9 mouse cellular contexts compared by ENCODE assay signal in genomic region chr17:13657656-13658292, GRCm38 (mm10).
DNase-seq lines count a peak whose midpoint lies in the region; ATAC-seq and TF ChIP-seq lines count a peak whose summit lies in the region.
"Had no signal": no experiment of that assay in that cellular context is flagged by ENCODE, and none has a peak within 500 bp of the region (broad histone marks: within the 10 kb centered on the region; RNA-seq: fewer than 3 reads in every experiment).

No protein-coding gene starts in this region.

- peaks cover 3 to 15% of the 10 kb centered on the region in 2 experiments; a peak in 3 of 4 replicates for H3K4me1 ChIP-seq in ES-E14 (ENCODE audit: control insufficient read depth in 2 of 2, insufficient read depth in 2 of 2, low read length in 2 of 2, poor library complexity in 1 of 2)
- H3K4me1 ChIP-seq in forebrain, embryonic 13.5 days, result peaks cover 42% of the 10 kb centered on the region
- peaks cover 25% of the 10 kb centered on the region; the same call in 1 of the 2 replicates for H3K4me1 ChIP-seq in hindbrain, postnatal 0 days (ENCODE audit: insufficient read depth, low read length)

- no peak overlapping the region for H3K4me2 ChIP-seq in forebrain, embryonic 13.5 days
- H3K4me2 ChIP-seq in hindbrain, postnatal 0 days (ENCODE audit: low read depth, low read length), result no peak overlapping the region

- H3K9ac ChIP-seq in ES-E14 (ENCODE audit: insufficient read depth, low read depth, low read length, poor library complexity, severe bottlenecking), result no peak overlapping the region
- H3K9ac ChIP-seq in forebrain, embryonic 13.5 days, result no peak overlapping the region
- H3K9ac ChIP-seq in hindbrain, postnatal 0 days (replicated peaks; ENCODE audit: low read length), result no peak overlapping the region

- H3K27me3 ChIP-seq in forebrain, embryonic 13.5 days, result no peaks in the 10 kb centered on the region
- no peaks in the 10 kb centered on the region for H3K27me3 ChIP-seq in hindbrain, postnatal 0 days (ENCODE audit: insufficient read depth, low read length)

- H3K9me3 ChIP-seq in ES-E14 (ENCODE audit: control insufficient read depth, insufficient read depth, low read depth, low read length), result no peaks in the 10 kb centered on the region; the same call in 1 of the 2 replicates
- no peaks in the 10 kb centered on the region for H3K9me3 ChIP-seq in forebrain, embryonic 13.5 days (replicated peaks)
- H3K9me3 ChIP-seq in hindbrain, postnatal 0 days (ENCODE audit: low read length), result no peaks in the 10 kb centered on the region

- in situ Hi-C loops in ES-E14 (cut with MboI; ENCODE audit: low sequenced_read_pairs in 2 of 2, unreplicated experiment in 2 of 2), result no loop called here

- peak; percentile 76 for ATAC-seq in forebrain, embryonic 13.5 days
- peak; percentile 89 for ATAC-seq in hindbrain, postnatal 0 days

- DNase-seq in heart, adult 11 months, result peak; percentile 97
- no peak for DNase-seq in heart, postnatal 25 days (ENCODE audit: low spot score)
- no peak for DNase-seq in ES-E14 (ENCODE audit: low read depth, low spot score)
- peak; percentile 82 for DNase-seq in hindbrain, postnatal 0 days (ENCODE audit: low spot score)
- no peak for DNase-seq in Muller cell, postnatal 12 days (ENCODE audit: inconsistent ontology term)
- no peak for DNase-seq in thymus, postnatal 25 days
- no peak for DNase-seq in thymus, postnatal 4 days
- DNase-seq: right cerebral cortex, postnatal 25 days had no signal

- H3K4me3 ChIP-seq in ES-E14 (ENCODE audit: insufficient read depth in 1 of 2, low read depth in 1 of 2, low read length in 2 of 2, poor library complexity in 1 of 2, severe bottlenecking in 1 of 2), result no peak overlapping the region
- no peak overlapping the region for H3K4me3 ChIP-seq in forebrain, embryonic 13.5 days
- H3K4me3 ChIP-seq in hindbrain, postnatal 0 days (ENCODE audit: low read length), result no peak overlapping the region

- intact Hi-C loops in heart, postnatal 25 days (cut with DNase I), result no loop called here

- H3K36me3 ChIP-seq in ES-E14 (ENCODE audit: control insufficient read depth, insufficient read depth, low read length, poor library complexity, severe bottlenecking), result no peaks in the 10 kb centered on the region; the same call in 1 of the 2 replicates
- no peaks in the 10 kb centered on the region for H3K36me3 ChIP-seq in forebrain, embryonic 13.5 days (ENCODE audit: poor library complexity, severe bottlenecking)
- H3K36me3 ChIP-seq in hindbrain, postnatal 0 days (ENCODE audit: insufficient read depth, low read length), result no peaks in the 10 kb centered on the region

- 18% methylated on average over 9 of the region's 9 CpGs for WGBS in forebrain, embryonic 13.5 days
- WGBS in hindbrain, postnatal 0 days, result 21% methylated on average over 9 of the region's 9 CpGs

- 0 out of 2 replicates have a peak, but pooled peaks have one; percentile 3 for TF ChIP-seq CTCF in hindbrain, postnatal 0 days (IDR thresholded peaks at IDR 0.05; ENCODE audit: low read depth)

- H3K27ac ChIP-seq in ES-E14 (ENCODE audit: insufficient read depth, low read depth, low read length, poor library complexity, severe bottlenecking), result peak overlapping the region; percentile 100
- peak overlapping the region; percentile 87 for H3K27ac ChIP-seq in forebrain, embryonic 13.5 days
- peak overlapping the region; percentile 83 for H3K27ac ChIP-seq in hindbrain, postnatal 0 days

TF ChIP-seq in ES-E14, 5 proteins besides CTCF, POLR2A, EP300 and RAD21:
- TF ChIP-seq ZNF384 (IDR thresholded peaks at IDR 0.05; ENCODE audit: low read depth, low read length) (no peak), HCFC1 (IDR thresholded peaks at IDR 0.05; ENCODE audit: borderline replicate concordance, insufficient read depth, low read length) (no peak), CHD2 (IDR thresholded peaks at IDR 0.05; ENCODE audit: low read depth, low read length) (no peak), MAFK (IDR thresholded peaks at IDR 0.05; ENCODE audit: insufficient read depth, low read depth, low read length) (no peak), ZC3H11A (IDR thresholded peaks at IDR 0.05; ENCODE audit: borderline replicate concordance, low read depth, low read length) (no peak)

Comparison
In these comparisons a context has a peak if more than half of its experiments do, and no peak if none do; other contexts are left out.
1. DNase-seq: peak in heart, adult 11 months (single experiment) and hindbrain, postnatal 0 days (single experiment); none in heart, postnatal 25 days (single experiment), ES-E14 (single experiment), Muller cell, postnatal 12 days (single experiment), thymus, postnatal 25 days (single experiment) and thymus, postnatal 4 days (single experiment).
2. Peak in every context shown above with its lines, with median percentiles within 50 percentile points of each other: H3K27ac ChIP-seq.